Mouse (Mus musculus) ES-Bruce4 (cell line): ENCODE results near the gene Srp14. TPM values are rescaled to one million over a fixed set of nuclear protein-coding genes. Genes with fewer than 3 reads are reported as not detected.

Source experiments
- H3K27ac ChIP-seq: 2 replicates; pipeline ENCODE4 v1.5.1; 2012; ENCODE audit warnings: low read length, inconsistent platforms; ENCODE audit not compliant: insufficient read depth
- H3K27me3 ChIP-seq: 2 replicates; pipeline ENCODE4 v1.6.1; 2012; ENCODE audit warnings: mild to moderate bottlenecking, low read length, inconsistent platforms; ENCODE audit not compliant: control insufficient read depth, poor library complexity, insufficient read depth, severe bottlenecking
- H3K36me3 ChIP-seq: 2 replicates; pipeline ENCODE4 v1.6.1; 2012; ENCODE audit warnings: inconsistent platforms, mild to moderate bottlenecking, low read length, moderate library complexity; ENCODE audit not compliant: control insufficient read depth, poor library complexity, insufficient read depth, severe bottlenecking
- H3K4me1 ChIP-seq: one replicate; pipeline ENCODE4 v1.8.1; 2011; ENCODE audit warnings: low read length; ENCODE audit not compliant: control insufficient read depth, insufficient read depth
- H3K4me3 ChIP-seq: 2 replicates; pipeline ENCODE4 v1.5.1; 2011; ENCODE audit warnings: low read depth, mild to moderate bottlenecking, low read length
- H3K9ac ChIP-seq: 2 replicates; pipeline ENCODE4 v1.6.1; 2012; ENCODE audit warnings: low read depth, mild to moderate bottlenecking, inconsistent platforms; ENCODE audit not compliant: poor library complexity, severe bottlenecking
- H3K9me3 ChIP-seq: replicated peaks from 2 replicates; pipeline ENCODE4 v1.6.1; 2012; ENCODE audit warnings: mild to moderate bottlenecking, low read length, inconsistent platforms; ENCODE audit not compliant: control insufficient read depth, poor library complexity, insufficient read depth, severe bottlenecking
- CTCF ChIP-seq: IDR thresholded peaks from one replicate; pipeline ENCODE4 v1.8.1; 2011; ENCODE audit warnings: low read depth, low read length
- EP300 ChIP-seq: IDR thresholded peaks from 2 replicates; pipeline ENCODE4 v1.6.1; 2011; ENCODE audit warnings: low read depth, low read length; ENCODE audit not compliant: insufficient read depth
- POLR2A ChIP-seq: IDR thresholded peaks from one replicate; pipeline ENCODE4 v1.8.1; 2011; ENCODE audit warnings: low read length; ENCODE audit not compliant: insufficient read depth
- polyA plus RNA-seq: library from polyadenylated mRNA; stranded (reverse); fragments of >200 nt; gene quantifications from 2 replicates; pipeline ENCODE4 v1.2.4, GENCODE M21; 2011; ENCODE audit warnings: low read depth; ENCODE audit not compliant: missing spikeins, insufficient read depth, insufficient read length

Srp14 gene
- polyA plus RNA-seq, 1 experiment, result 142 TPM

DNA sequence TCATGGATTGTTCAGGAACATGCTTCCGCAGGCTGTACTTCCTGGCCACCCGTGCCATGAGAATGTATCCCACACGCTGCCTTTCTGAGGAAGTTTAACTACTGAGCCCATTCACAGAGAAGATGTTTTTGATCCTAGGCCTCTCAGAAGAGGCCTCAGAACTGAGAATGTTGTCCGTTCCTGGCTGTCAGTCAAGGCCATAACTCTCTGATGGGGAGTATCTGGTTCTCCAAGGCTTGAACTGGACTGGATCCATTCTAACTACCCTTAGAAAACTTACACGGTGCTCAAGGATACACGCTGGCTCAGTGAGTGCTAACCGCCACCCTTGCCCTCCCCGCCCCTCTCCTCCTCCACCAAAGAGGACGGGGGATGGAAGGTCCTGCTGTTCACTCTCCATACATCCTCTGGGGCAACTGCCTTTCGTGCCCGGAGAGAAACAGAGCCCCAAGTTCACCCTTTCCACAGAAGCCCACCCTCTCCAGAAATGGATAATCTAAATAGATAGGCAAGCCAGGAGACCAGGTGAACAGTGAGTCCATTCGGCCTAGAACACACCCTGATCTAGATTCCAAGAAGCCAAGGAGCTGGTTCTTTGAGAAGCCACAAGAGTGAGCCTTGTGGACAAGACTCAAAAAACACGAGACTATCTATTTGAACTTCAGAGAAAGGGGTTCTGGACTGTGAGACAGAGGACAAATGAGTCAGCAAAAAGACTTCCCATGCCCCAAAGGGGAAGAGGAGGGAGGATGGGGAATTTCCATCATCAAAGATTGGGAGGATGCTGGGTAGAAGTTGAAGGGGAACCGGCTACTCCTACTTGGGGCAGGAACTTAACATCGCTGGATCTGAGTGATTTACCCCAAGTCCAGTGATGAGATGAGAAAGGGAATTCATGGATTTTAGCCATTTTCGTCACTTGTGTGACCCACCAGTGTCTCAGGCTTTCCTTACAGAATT is 33.2 kb upstream of the Srp14 start:
- Histone ChIP-seq H3K36me3 (no peaks in the 10 kb centered on the region), H3K27me3 (no peaks in the 10 kb centered on the region), H3K4me3 (no peak overlapping the region), H3K9ac (no peak overlapping the region), H3K9me3 (no peaks in the 10 kb centered on the region), H3K27ac (no peak overlapping the region), H3K4me1 (no peaks in the 10 kb centered on the region)
- TF ChIP-seq CTCF (no peak), EP300 (no peak), POLR2A (no peak)

DNA sequence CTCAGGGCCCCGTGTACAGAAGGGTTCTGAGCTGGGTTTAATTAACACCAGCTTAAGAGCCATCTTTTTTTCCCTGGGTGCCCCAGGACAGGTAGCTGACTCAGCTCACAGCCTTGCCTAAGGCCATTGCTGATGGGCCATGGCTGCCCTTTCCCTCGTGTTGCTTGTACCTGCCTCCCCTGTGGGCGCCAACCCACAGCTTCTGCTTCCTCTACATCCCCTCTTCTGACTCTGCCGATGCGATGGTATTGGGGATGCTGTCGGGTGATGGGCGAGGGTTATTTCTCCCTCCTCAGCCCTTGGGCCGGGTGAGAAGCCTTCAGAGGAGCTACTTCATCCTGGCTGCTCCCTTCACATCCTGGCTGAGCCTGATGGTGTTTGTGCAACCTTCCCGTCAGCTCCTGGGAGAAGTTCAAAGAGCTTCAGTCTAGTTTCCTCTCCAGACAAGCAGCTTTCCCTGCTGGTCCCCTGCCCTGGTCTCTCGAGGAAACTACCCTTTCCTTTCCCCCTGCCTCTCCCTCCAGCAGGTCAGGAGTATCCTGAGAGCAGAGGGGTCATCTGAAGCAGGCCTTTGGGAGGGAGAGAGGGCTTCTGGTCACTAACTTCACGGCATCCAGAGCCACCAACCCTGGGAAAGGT is 32.4 kb upstream of the Srp14 start:
- Histone ChIP-seq H3K27me3 (no peaks in the 10 kb centered on the region), H3K9ac (no peak overlapping the region), H3K4me3 (no peak overlapping the region), H3K36me3 (no peaks in the 10 kb centered on the region), H3K9me3 (no peaks in the 10 kb centered on the region), H3K4me1 (no peaks in the 10 kb centered on the region), H3K27ac (no peak overlapping the region)
- no peak for TF ChIP-seq EP300
- TF ChIP-seq CTCF, result no peak
- TF ChIP-seq POLR2A, result no peak

DNA sequence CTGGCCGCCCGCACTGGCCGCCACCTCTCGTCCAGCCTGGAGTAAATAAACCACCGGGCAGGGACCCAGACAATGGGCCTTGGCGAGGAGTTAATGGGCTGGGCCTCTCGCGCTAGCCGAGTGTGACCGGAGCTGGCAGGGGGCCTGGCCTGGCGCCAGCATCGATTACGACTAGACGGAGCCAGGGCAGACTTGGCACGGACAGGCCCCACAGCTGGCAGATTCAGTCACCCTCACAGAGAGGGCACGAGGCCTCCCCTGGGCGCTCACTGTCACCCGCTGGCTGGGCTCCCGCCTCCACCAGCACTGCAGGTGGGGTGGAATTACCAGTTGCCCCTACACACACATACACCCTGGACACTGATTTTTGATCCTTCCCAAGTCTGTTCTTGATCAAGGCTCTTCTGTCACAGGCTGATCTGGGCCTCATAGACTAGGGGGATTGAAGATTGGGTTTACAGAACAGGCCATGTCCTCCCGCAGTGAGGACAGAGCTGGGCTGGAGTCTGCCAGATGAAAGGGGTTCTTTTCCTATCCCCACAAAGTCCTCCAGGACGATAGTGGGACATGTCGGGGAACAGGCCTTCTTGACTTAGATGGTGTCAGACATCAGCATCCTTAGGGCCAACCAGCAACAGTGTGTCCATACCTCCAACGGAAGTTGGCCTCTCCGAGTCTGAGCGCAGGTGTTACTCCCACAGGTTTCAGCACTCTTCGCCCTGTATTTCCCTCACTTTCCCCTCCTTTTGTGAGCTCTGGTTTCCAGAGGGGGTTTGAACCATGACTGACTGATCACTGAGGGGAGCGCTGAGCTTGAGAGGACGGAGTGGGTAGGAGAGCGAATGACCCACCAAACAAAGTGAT is 31.2 kb upstream of the Srp14 start:
- H3K4me1 ChIP-seq, result no peaks in the 10 kb centered on the region
- no peaks in the 10 kb centered on the region for H3K27me3 ChIP-seq
- no peaks in the 10 kb centered on the region for H3K36me3 ChIP-seq
- no peaks in the 10 kb centered on the region for H3K9me3 ChIP-seq
- peak overlapping the region; percentile 62 for H3K9ac ChIP-seq
- TF ChIP-seq POLR2A (no peak), EP300 (no peak), CTCF (no peak)
- H3K27ac ChIP-seq, result no peak overlapping the region
- H3K4me3 ChIP-seq, result peak overlapping the region; percentile 38

DNA sequence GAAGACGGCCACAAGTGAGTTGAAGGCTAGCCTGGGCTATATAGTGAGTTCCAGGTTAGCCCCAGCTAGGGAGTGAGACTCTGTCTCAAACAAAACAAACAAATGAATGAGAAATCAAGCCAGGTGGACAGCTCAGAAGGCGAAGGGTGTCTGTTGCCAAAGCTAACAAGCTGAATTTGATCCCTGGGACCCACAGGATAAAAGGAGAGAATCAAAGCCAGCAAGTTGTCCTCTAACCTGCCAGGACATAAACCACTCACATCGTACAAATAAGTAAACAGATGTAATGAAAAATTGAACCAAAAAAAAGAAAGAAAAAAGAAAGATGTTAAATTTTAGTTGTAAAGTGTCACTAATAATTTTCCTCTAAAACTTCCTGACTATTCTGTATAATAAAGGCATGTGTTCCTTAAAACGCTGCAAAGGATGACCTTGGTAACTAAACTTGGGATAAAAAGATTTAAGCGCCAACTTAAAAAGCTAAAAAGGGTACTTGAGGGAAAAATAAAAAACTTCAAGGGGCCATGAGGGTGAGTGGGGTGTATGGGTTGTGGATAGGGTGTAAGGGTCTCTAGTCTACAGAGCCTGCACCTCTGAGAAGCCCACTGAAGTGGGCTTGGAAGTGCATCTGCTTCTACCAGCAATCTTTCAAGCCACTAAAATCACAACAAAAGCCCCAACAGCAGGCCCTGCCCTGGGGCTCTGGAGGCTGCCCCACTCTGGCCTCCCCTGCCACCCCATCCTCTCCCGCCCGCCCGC is 30.4 kb upstream of the Srp14 start:
- TF ChIP-seq POLR2A (no peak), CTCF (no peak), EP300 (no peak)
- no peaks in the 10 kb centered on the region for H3K4me1 ChIP-seq
- H3K27me3 ChIP-seq, result no peaks in the 10 kb centered on the region
- no peaks in the 10 kb centered on the region for H3K36me3 ChIP-seq
- no peaks in the 10 kb centered on the region for H3K9me3 ChIP-seq
- H3K4me3 ChIP-seq, result peak overlapping the region; percentile 38; the same call in 1 of the 2 replicates
- peak overlapping the region; percentile 62 for H3K9ac ChIP-seq
- no peak overlapping the region for H3K27ac ChIP-seq

DNA sequence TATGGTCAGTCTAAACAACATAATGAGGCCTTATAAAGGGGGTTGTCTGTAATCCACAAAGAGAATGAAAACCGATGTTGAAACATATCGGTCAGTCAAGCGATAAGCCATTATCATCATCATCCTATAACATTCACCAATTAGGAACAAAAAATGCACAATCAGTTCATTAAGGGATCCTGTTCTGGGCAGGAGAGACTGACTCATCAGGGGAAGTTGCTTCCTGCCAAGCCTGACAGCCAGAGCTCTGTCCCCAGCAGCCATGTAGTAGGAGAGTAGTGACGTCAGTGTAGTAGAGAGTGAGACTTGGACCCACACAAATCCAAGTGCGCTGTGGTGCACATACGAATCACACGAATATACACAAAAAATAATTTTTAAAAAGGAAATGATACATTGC is 27.6 kb upstream of the Srp14 start:
- Histone ChIP-seq H3K27ac (no peak overlapping the region), H3K4me1 (no peaks in the 10 kb centered on the region), H3K36me3 (no peaks in the 10 kb centered on the region), H3K9ac (no peak overlapping the region), H3K4me3 (no peak overlapping the region), H3K9me3 (no peaks in the 10 kb centered on the region), H3K27me3 (no peaks in the 10 kb centered on the region)
- no peak for TF ChIP-seq POLR2A
